Mouse (Mus musculus) liver, postnatal 0 days (tissue): ENCODE results near the gene Vgf. TPM values are rescaled to one million over a fixed set of nuclear protein-coding genes. Genes with fewer than 3 reads are reported as not detected.
A peak's percentile ranks its signal among the peaks of the same experiment; 100 is the strongest.

Source experiments
- ATAC-seq: fragments of 200-750 bp; cut with Nextera tagmentation; 2 replicates; pipeline ENCODE4 v1.8.0; 2017; ENCODE audit warnings: mild to moderate bottlenecking, moderate library complexity
- DNase-seq: peaks from one replicate; pipeline ENCODE4 v3.0.0-alpha.2; 2016
- H3K27ac ChIP-seq: fragments of 300-500 bp; sonication (generic); 2 replicates; pipeline ENCODE4 v1.5.1; 2014; ENCODE audit warnings: antibody characterized with exemption, moderate library complexity, mild to moderate bottlenecking, low read depth
- H3K27me3 ChIP-seq: fragments of 300-500 bp; sonication (generic); 2 replicates; pipeline ENCODE4 v1.6.1; 2014; ENCODE audit warnings: low read length, control low read depth, mixed read lengths; ENCODE audit not compliant: insufficient read depth
- H3K36me3 ChIP-seq: fragments of 300-500 bp; sonication (generic); replicated peaks from 2 replicates; pipeline ENCODE4 v1.6.1; 2014; ENCODE audit warnings: mild to moderate bottlenecking, control low read depth, low read length, moderate library complexity, mixed read lengths; ENCODE audit not compliant: insufficient read depth
- H3K4me1 ChIP-seq: fragments of 300-500 bp; sonication (generic); 2 replicates; pipeline ENCODE4 v1.6.1; 2014; ENCODE audit warnings: antibody characterized with exemption, mild to moderate bottlenecking, control low read depth; ENCODE audit not compliant: insufficient read depth
- H3K4me2 ChIP-seq: fragments of 300-500 bp; sonication (generic); 2 replicates; pipeline ENCODE4 v1.6.1; 2014; ENCODE audit warnings: low read depth, mild to moderate bottlenecking, low read length, moderate library complexity, mixed read lengths
- H3K4me3 ChIP-seq: fragments of 300-500 bp; sonication (generic); 2 replicates; pipeline ENCODE4 v1.5.1; 2014; ENCODE audit warnings: low read depth, low read length
- H3K9ac ChIP-seq: fragments of 300-500 bp; sonication (generic); replicated peaks from 2 replicates; pipeline ENCODE4 v1.6.1; 2014; ENCODE audit warnings: mild to moderate bottlenecking, moderate library complexity
- H3K9me3 ChIP-seq: fragments of 300-500 bp; sonication (generic); 2 replicates; pipeline ENCODE4 v1.6.1; 2016; ENCODE audit warnings: mild to moderate bottlenecking, control low read depth, low read length, mixed read lengths
- CTCF ChIP-seq: sonication (generic); IDR thresholded peaks from 2 replicates; pipeline ENCODE4 v1.5.1; 2016; ENCODE audit warnings: antibody characterized with exemption, low read depth
- EP300 ChIP-seq: IDR thresholded peaks from 2 replicates; pipeline ENCODE4 v1.6.1; 2016; ENCODE audit warnings: antibody characterized with exemption, low read depth, mild to moderate bottlenecking
- WGBS: fragments of 180-500 bp; shearing (Covaris S2); extraction: QIAGEN DNeasy Blood & Tissue Kit; methylation state at CpG from one replicate; pipeline ENCODE4 v1.1.7; 2014; ENCODE audit not compliant: insufficient replicate concordance; 5-methylcytosine and 5-hydroxymethylcytosine counted together
- polyA plus RNA-seq: library from polyadenylated mRNA; unstranded; fragments of >200 nt; fragmentation: Nextera tagmentation; extraction: Ambion mirVana; gene quantifications from 2 replicates; pipeline ENCODE4 v1.2.1, GENCODE M21; 2015

Gene Vgf
- polyA plus RNA-seq, 1 experiment from 2014 or later = not detected

- Histone ChIP-seq H3K27ac (no peak overlapping the region), H3K9me3 (no peaks in the 10 kb centered on the region), H3K4me1 (peaks cover 28% of the 10 kb centered on the region), H3K9ac (no peak overlapping the region), H3K27me3 (peaks cover 85% of the 10 kb centered on the region), H3K4me3 (no peak overlapping the region), H3K4me2 (no peak overlapping the region), H3K36me3 (no peaks in the 10 kb centered on the region)
- DNase-seq = no peak
- TF ChIP-seq EP300 (no peak), CTCF (no peak)
- 5% methylated on average over 27 of the region's 29 CpGs for WGBS
- ATAC-seq = no peak
These were observed 2.5 kb downstream of the Vgf start for GRCm38 (mm10) chr5:137028561-137029272.

DNA sequence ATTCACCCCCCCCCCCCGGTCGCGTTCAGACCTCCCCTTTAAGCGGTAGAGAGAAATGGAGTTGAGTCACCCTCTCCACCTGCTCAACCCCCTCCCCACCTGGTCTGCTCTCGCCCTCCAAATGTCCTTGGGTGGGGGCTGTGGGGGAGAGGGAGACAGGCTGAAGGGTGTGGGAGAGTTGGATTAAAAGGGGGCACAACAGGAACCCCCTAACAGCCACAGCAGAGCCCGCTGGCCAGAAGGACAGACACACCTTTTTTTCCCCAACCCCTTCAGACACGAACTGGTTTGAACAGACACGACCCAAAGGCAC is 3.0 kb downstream of the Vgf start:
- TF ChIP-seq CTCF = no peak
- no peak for TF ChIP-seq EP300
- no peak overlapping the region for H3K4me3 ChIP-seq
- DNase-seq (no peak), ATAC-seq (no peak)
- H3K27ac ChIP-seq = no peak overlapping the region
- no peak overlapping the region for H3K4me2 ChIP-seq
- WGBS = 3% methylated on average over 6 of the region's 8 CpGs
- H3K36me3 ChIP-seq = no peaks in the 10 kb centered on the region
- H3K9me3 ChIP-seq = no peaks in the 10 kb centered on the region
- peaks cover 28% of the 10 kb centered on the region for H3K4me1 ChIP-seq
- peaks cover 81% of the 10 kb centered on the region for H3K27me3 ChIP-seq
- H3K9ac ChIP-seq = no peak overlapping the region

DNA sequence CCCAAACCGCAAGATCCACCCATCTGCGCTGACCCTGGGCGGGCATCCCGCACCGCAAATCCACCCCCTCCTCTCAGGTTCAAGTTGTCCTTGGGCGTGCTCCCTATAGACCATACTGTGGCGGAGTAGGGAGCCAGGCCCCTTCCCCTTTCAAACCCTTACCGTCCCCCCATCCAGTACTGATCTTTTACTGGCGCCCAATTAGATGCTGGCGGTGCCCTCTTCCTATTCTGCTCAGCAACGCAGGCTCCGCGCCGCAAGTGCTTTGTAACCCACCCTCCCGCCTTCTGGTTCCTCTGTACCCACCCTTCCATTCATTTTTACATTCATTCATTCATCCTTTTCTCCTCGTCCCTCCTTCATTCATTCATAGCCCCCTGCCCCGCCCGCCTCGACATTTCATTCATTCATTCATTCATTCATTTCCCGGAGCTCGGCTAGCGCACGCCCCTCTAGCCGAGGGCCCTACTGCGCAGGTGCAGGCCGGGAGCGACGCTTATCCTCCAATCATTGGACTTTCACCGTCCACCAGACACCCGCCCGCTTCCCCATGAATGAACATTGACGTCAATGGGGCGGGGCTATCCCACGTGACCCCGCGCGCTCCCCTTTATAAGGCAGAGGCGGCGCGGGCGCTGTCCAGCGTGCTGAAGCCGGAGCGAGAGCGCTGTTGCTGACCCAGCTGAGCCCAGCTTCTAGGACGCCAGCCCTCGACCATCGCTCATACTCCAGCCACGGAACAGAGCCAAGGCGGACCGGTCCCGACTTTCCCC is 3.6 kb downstream of the Vgf start:
- Histone ChIP-seq H3K36me3 (no peaks in the 10 kb centered on the region), H3K9me3 (no peaks in the 10 kb centered on the region), H3K9ac (no peak overlapping the region), H3K27me3 (peaks cover 75% of the 10 kb centered on the region), H3K4me3 (peak overlapping the region; percentile 25), H3K4me2 (peak overlapping the region; percentile 65), H3K4me1 (peaks cover 28% of the 10 kb centered on the region), H3K27ac (no peak overlapping the region)
- no peak for TF ChIP-seq CTCF
- TF ChIP-seq EP300 = no peak
- WGBS = 2% methylated on average over 51 of the region's 52 CpGs
- ATAC-seq = peak; percentile 71
- DNase-seq = peak; percentile 97

GRCm38 (mm10) chr5:137030416-137030810 is 4.2 kb downstream of the Vgf start:
- H3K36me3 ChIP-seq = no peaks in the 10 kb centered on the region
- no peak overlapping the region for H3K27ac ChIP-seq
- no peak overlapping the region for H3K4me3 ChIP-seq
- TF ChIP-seq CTCF (no peak), EP300 (no peak)
- 15% methylated on average over 22 of the region's 22 CpGs for WGBS
- peaks cover 28% of the 10 kb centered on the region for H3K4me1 ChIP-seq
- H3K9me3 ChIP-seq = no peaks in the 10 kb centered on the region
- ATAC-seq (no peak), DNase-seq (no peak)
- peaks cover 71% of the 10 kb centered on the region for H3K27me3 ChIP-seq
- H3K9ac ChIP-seq = no peak overlapping the region
- H3K4me2 ChIP-seq = no peak overlapping the region

DNA sequence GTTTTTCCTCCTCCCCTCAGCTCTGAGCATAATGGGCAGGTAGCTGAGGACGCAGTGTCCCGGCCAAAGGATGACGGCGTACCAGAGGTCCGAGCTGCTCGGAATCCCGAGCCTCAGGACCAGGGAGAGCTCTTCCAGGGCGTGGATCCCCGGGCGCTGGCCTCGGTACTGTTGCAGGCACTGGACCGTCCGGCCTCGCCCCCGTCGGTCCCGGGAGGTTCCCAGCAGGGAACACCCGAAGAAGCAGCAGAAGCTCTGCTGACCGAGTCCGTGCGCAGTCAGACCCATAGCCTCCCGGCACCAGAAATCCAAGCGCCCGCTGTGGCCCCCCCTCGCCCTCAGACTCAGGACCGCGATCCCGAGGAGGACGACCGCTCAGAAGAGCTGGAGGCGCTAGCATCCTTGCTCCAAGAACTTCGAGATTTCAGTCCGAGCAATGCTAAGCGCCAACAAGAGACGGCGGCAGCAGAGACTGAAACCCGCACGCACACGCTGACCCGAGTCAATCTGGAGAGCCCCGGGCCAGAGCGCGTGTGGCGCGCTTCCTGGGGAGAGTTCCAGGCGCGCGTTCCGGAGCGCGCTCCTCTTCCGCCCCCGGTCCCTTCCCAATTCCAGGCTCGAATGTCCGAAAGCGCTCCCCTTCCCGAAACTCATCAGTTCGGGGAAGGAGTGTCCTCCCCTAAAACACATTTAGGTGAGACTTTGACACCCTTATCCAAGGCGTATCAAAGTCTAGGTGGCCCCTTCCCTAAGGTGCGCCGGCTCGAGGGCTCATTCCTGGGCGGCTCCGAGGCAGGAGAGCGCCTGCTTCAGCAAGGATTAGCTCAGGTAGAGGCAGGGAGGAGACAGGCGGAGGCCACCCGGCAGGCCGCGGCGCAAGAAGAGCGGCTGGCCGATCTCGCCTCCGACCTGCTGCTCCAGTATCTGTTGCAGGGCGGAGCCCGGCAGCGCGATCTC is 5.2 kb downstream of the Vgf start:
- H3K9ac ChIP-seq = no peak overlapping the region

DNA sequence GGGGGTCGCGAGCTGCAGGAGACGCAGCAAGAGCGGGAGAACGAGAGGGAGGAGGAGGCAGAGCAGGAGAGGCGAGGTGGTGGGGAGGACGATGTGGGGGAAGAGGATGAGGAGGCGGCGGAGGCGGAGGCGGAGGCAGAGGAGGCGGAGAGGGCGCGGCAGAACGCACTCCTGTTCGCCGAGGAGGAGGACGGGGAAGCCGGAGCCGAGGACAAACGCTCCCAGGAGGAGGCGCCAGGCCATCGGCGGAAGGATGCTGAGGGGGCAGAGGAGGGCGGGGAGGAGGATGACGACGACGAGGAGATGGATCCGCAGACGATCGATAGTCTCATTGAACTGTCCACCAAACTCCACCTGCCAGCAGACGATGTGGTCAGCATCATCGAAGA is 5.8 kb downstream of the Vgf start:
- Histone ChIP-seq H3K9ac (no peak overlapping the region), H3K4me3 (peak overlapping the region; percentile 39), H3K4me2 (peak overlapping the region; percentile 76), H3K27ac (no peak overlapping the region), H3K36me3 (peaks cover 7% of the 10 kb centered on the region), H3K27me3 (peaks cover 55% of the 10 kb centered on the region), H3K9me3 (no peaks in the 10 kb centered on the region), H3K4me1 (peaks cover 28% of the 10 kb centered on the region)
- WGBS = under 1% methylated on average over 28 of the region's 33 CpGs
- ATAC-seq (no peak), DNase-seq (peak; percentile 30)
- TF ChIP-seq CTCF (no peak), EP300 (no peak)

More for the DNA sequence above, 5.2 kb downstream of the Vgf start:
- H3K4me3 ChIP-seq = peak overlapping the region; percentile 39
- H3K27me3 ChIP-seq = peaks cover 61% of the 10 kb centered on the region
- peaks cover 4% of the 10 kb centered on the region for H3K36me3 ChIP-seq
- no peaks in the 10 kb centered on the region for H3K9me3 ChIP-seq
- TF ChIP-seq CTCF (no peak), EP300 (no peak)
- no peak overlapping the region for H3K27ac ChIP-seq
- ATAC-seq (no peak), DNase-seq (peak; percentile 52)
- H3K4me2 ChIP-seq = peak overlapping the region; percentile 76
- WGBS = 3% methylated on average over 78 of the region's 78 CpGs
- peaks cover 28% of the 10 kb centered on the region for H3K4me1 ChIP-seq
